Mouse (Mus musculus) hindbrain, embryonic 11.5 days (tissue): ENCODE results near the gene Ift52. TPM values are rescaled to one million over a fixed set of nuclear protein-coding genes. Genes with fewer than 3 reads are reported as not detected.

Experiments
- ATAC-seq: fragments of 200-750 bp; cut with Nextera tagmentation; 2 replicates; pipeline ENCODE4 v1.8.0; 2017; ENCODE audit warnings: mild to moderate bottlenecking, moderate TSS enrichment, moderate library complexity; ENCODE audit not compliant: low FRiP score
- DNase-seq: peaks from one replicate; pipeline ENCODE4 v3.0.0-alpha.2; 2015; ENCODE audit warnings: low spot score
- H3K27ac ChIP-seq: fragments of 300-500 bp; sonication (generic); 2 replicates; pipeline ENCODE4 v1.5.1; 2014; ENCODE audit warnings: mild to moderate bottlenecking, low read depth, low read length
- H3K27me3 ChIP-seq: fragments of 300-500 bp; sonication (generic); 2 replicates; pipeline ENCODE4 v1.6.1; 2014; ENCODE audit warnings: mild to moderate bottlenecking, low read length, moderate library complexity, mixed read lengths; ENCODE audit not compliant: control insufficient read depth, insufficient read depth
- H3K36me3 ChIP-seq: fragments of 300-500 bp; sonication (generic); 2 replicates; pipeline ENCODE4 v1.6.1; 2014; ENCODE audit warnings: mild to moderate bottlenecking, low read length, moderate library complexity, mixed read lengths; ENCODE audit not compliant: control insufficient read depth, insufficient read depth
- H3K4me1 ChIP-seq: fragments of 300-500 bp; sonication (generic); replicated peaks from 2 replicates; pipeline ENCODE4 v1.6.1; 2014; ENCODE audit warnings: low read length, mixed read lengths; ENCODE audit not compliant: control insufficient read depth, insufficient read depth
- H3K4me2 ChIP-seq: fragments of 300-500 bp; sonication (generic); replicated peaks from 2 replicates; pipeline ENCODE4 v1.6.1; 2014; ENCODE audit warnings: mild to moderate bottlenecking, low read depth, low read length
- H3K4me3 ChIP-seq: fragments of 300-500 bp; sonication (generic); 2 replicates; pipeline ENCODE4 v1.5.1; 2014; ENCODE audit warnings: low read depth, low read length
- H3K9ac ChIP-seq: fragments of 300-500 bp; sonication (generic); 2 replicates; pipeline ENCODE4 v1.6.1; 2014; ENCODE audit warnings: low read depth, low read length
- H3K9me3 ChIP-seq: fragments of 300-500 bp; sonication (generic); 2 replicates; pipeline ENCODE4 v1.6.1; 2016; ENCODE audit warnings: low read length; ENCODE audit not compliant: control insufficient read depth
- WGBS: fragments of 180-500 bp; shearing (Covaris S2); extraction: QIAGEN DNeasy Blood & Tissue Kit; methylation state at CpG from one replicate; pipeline ENCODE4 v1.1.7; 2014; 5-methylcytosine and 5-hydroxymethylcytosine counted together
- polyA plus RNA-seq: library from polyadenylated mRNA; unstranded; fragments of >200 nt; fragmentation: Nextera tagmentation; extraction: Ambion mirVana; gene quantifications from 2 replicates; pipeline ENCODE4 v1.2.1, GENCODE M21; 2014

Ift52 gene
- polyA plus RNA-seq, 1 experiment from 2014 or later = 63.6 TPM

DNA sequence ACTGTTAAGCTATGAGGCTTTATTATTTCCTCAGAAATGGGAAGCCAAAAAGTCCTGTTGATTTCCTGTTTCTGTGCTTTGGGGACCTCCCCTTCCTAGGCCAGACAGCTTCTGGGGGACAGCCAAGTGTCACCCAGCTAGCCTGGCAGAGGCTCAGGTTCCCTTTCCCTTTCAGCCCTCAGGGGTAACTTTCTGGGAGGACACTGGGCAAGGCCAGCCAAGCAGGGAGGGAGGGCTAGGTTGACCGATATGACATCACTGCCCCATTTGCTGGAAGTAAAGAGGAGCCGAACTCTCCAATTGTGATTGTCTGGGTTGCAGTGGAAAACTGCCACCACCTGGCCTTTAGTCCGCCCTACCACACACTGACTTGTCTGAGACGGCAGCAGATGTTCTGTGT, 41.2 kb upstream of the Ift52 start:
- H3K4me1 ChIP-seq = no peaks in the 10 kb centered on the region; the same call in 1 of the 2 replicates
- 74% methylated on average over 4 of the region's 4 CpGs for WGBS
- no peak overlapping the region for H3K9ac ChIP-seq
- no peak overlapping the region for H3K4me2 ChIP-seq
- H3K9me3 ChIP-seq = no peaks in the 10 kb centered on the region
- no peaks in the 10 kb centered on the region for H3K27me3 ChIP-seq
- H3K27ac ChIP-seq = no peak overlapping the region
- H3K36me3 ChIP-seq = no peaks in the 10 kb centered on the region
- ATAC-seq = no peak
- no peak overlapping the region for H3K4me3 ChIP-seq
- DNase-seq = no peak

DNA sequence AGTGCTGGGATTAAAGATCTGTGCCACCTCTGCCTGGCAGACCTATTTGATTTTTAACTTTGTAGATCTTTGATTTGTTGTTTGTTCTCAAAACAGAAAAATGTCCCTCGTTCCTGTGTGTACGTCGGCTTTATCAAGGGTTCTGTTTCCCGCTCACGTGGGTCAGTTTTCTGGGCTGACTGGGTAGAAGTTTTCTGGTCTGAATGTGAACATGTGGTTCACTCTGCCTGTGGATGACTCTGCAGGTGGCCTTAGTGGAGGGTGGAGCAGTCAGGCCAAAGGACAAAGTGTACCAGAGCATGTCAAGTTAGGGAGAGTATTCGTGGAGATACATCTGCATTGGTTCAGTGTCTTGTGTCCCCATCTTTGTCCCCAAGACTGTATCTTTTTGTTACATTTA, 32.8 kb upstream of the Ift52 start:
- Histone ChIP-seq H3K27ac (no peak overlapping the region), H3K9me3 (no peaks in the 10 kb centered on the region), H3K4me2 (no peak overlapping the region), H3K4me3 (no peak overlapping the region), H3K36me3 (no peaks in the 10 kb centered on the region), H3K4me1 (no peaks in the 10 kb centered on the region), H3K9ac (no peak overlapping the region), H3K27me3 (no peaks in the 10 kb centered on the region)
- no peak for DNase-seq
- 91% methylated on average over 6 of the region's 6 CpGs for WGBS
- ATAC-seq = no peak

DNA sequence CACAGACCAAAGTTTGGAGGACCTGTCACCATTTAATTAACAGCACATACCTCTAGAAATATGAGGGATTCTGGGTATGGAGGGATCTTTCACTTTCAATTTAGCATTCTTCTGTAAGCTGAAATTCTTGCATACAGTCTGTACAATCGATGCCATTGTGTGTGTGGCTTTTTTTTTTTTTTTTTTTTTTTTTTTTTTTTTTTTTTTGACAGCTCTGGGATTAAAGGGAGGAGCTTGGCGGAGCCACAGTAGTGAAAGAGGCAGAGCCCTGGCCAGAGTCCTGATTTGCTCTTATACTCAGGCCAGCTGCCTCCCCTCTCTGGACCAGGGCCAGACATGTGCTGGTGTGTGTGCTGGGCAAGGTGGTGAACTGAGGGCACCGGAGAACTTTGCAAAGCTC, 31.2 kb upstream of the Ift52 start:
- Histone ChIP-seq H3K27ac (no peak overlapping the region), H3K36me3 (no peaks in the 10 kb centered on the region), H3K4me2 (no peak overlapping the region), H3K9ac (no peak overlapping the region), H3K4me1 (no peaks in the 10 kb centered on the region), H3K4me3 (no peak overlapping the region), H3K9me3 (no peaks in the 10 kb centered on the region), H3K27me3 (no peaks in the 10 kb centered on the region)
- WGBS = 72% methylated on average over 3 of the region's 3 CpGs
- no peak for ATAC-seq
- no peak for DNase-seq

DNA sequence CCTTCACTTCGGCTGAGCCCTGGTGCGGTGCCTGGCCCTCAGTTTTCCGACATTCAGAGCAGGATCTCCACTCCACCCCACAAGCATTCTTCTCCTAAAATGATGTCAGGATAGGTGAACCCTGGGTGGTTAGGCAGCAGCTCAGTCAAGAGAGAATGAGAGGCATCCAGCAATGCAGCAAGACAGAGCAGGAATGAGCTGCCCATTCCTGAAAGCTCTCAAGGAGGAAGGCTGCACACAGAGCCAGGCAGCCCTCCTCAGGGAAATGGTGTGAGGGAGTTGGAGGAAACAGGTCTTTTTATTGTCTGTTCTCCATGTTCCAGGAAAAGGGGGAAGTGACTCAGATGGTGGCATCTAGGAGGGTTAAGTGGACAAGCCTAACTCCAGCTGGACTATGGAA, 30.4 kb upstream of the Ift52 start:
- Histone ChIP-seq H3K36me3 (no peaks in the 10 kb centered on the region), H3K27me3 (no peaks in the 10 kb centered on the region), H3K4me2 (no peak overlapping the region), H3K9ac (no peak overlapping the region), H3K4me3 (no peak overlapping the region), H3K27ac (no peak overlapping the region), H3K4me1 (no peaks in the 10 kb centered on the region), H3K9me3 (no peaks in the 10 kb centered on the region)
- no peak for DNase-seq
- WGBS = 83% methylated on average over 3 of the region's 3 CpGs
- ATAC-seq = no peak

DNA sequence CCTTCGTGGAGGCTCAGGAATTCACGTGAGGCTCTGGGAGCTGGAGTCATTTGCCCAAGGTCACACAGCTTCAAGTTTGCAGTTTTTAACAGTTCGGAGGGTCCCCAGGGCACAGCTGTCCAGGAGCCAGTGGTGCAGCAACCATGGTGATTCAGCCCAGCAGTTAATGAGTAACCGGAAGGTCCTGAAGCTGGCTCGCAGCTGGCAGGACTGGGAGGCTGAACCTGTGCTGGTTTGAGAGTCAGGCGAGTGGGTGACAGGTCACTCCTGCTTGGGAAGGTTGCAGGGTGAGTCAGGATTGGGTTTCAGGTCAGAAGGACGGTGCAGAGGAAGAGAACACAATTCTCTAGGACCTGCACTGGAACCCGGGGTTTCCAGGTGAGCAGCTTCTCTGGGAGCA, 29.9 kb upstream of the Ift52 start, which contains the start of gene Sgk2:
Gene Sgk2, plus strand, starts transcription at position 113 of the 400 bp plus-strand sequence.
- H3K4me3 ChIP-seq = no peak within 1 kb of the TSS
- H3K4me2 ChIP-seq = no peak within 1 kb of the TSS
- DNase-seq (no peak), ATAC-seq (no peak)
- no peaks in the 10 kb centered on the region for H3K27me3 ChIP-seq
- H3K4me1 ChIP-seq = no peaks in the 10 kb centered on the region
- 64% methylated on average over 8 of the region's 8 CpGs for WGBS
- no peaks in the 10 kb centered on the region for H3K9me3 ChIP-seq
- no peaks in the 10 kb centered on the region for H3K36me3 ChIP-seq
- no peak within 1 kb of the TSS for H3K27ac ChIP-seq
- H3K9ac ChIP-seq = no peak within 1 kb of the TSS

DNA sequence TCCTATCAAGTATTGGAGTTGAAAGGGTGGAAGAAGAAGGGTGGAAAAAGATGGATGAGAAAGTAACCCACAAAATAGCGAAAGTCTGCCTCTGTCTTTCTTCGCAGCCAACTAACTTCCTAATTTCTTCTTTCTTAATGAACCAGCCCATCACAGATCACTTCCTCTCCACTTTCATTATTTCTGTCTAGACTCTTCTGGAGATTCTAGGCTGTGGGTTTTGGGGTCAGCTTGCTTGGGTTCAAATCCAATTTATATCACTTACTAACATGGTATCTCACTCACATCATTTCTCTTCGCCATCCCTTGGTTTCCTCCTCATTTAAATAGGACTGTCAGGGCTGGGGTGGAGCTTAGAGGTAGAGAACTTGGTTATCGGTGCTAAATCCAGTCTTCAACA, 28.9 kb upstream of the Ift52 start:
- H3K9ac ChIP-seq = no peak overlapping the region
- no peaks in the 10 kb centered on the region for H3K27me3 ChIP-seq
- no peaks in the 10 kb centered on the region for H3K4me1 ChIP-seq
- ATAC-seq (no peak), DNase-seq (no peak)
- H3K27ac ChIP-seq = no peak overlapping the region
- H3K9me3 ChIP-seq = no peaks in the 10 kb centered on the region
- WGBS = 92% methylated on average over 4 of the region's 4 CpGs
- no peaks in the 10 kb centered on the region for H3K36me3 ChIP-seq
- no peak overlapping the region for H3K4me2 ChIP-seq
- no peak overlapping the region for H3K4me3 ChIP-seq

DNA sequence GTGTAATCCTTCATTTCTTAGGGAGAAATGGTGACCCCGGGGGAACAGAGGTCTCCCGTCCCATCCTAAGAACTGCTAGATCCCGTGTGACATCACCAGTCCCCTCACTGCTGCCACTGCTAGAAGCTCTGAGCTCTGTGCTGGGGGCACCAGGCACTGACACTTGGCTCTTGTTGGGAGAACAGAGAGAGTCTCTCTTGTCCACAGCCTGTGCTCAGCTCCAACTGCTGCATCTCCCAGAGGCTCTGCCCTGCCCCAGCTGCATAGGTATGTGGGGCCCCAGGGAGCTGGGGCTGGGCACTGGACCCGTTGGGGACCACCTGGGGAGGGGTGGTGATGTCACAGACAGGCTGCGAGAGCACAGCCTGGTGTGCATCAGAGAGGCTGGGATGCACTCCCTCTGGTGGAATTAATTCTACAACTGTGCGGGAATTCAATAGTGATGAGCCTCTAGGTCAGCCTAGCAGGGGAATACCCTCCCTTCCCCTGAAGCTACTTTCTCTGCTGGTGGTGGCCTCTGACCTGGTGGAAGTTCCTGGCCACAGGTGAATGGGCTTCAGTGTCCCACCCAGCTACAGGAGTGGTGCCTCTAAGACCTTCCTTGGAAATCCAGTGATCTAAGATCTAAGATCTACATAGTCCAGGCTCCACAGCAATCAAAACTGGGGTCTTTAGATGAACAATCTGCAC, 25.6 kb upstream of the Ift52 start:
- no peaks in the 10 kb centered on the region for H3K36me3 ChIP-seq
- no peak overlapping the region for H3K4me2 ChIP-seq
- H3K9me3 ChIP-seq = no peaks in the 10 kb centered on the region
- no peaks in the 10 kb centered on the region for H3K27me3 ChIP-seq
- WGBS = 33% methylated on average over 6 of the region's 6 CpGs
- H3K4me3 ChIP-seq = no peak overlapping the region
- no peak overlapping the region for H3K27ac ChIP-seq
- no peak overlapping the region for H3K9ac ChIP-seq
- no peak for ATAC-seq
- no peak for DNase-seq
- H3K4me1 ChIP-seq = no peaks in the 10 kb centered on the region

DNA sequence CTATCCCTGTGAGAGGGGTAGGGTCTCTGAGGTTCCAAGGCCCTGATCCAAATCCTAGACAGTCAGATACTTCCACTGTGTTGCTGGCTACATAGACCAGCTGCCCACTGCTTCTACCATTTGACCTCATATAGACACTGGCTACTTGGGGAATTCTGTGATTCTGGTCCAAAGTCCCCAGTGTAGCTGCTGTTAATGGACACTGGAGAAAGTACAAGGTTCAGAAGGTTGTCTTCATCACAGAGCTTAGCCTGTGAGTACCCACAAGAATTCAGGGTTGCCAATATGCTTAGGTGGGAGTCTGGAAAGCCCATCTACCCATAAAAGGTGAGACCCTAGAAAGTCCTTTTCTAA, 25.1 kb upstream of the Ift52 start:
- Histone ChIP-seq H3K27ac (no peak overlapping the region), H3K9ac (no peak overlapping the region), H3K36me3 (no peaks in the 10 kb centered on the region), H3K4me1 (no peaks in the 10 kb centered on the region), H3K9me3 (no peaks in the 10 kb centered on the region), H3K27me3 (no peaks in the 10 kb centered on the region), H3K4me3 (no peak overlapping the region), H3K4me2 (no peak overlapping the region)
- ATAC-seq = no peak
- DNase-seq = no peak

DNA sequence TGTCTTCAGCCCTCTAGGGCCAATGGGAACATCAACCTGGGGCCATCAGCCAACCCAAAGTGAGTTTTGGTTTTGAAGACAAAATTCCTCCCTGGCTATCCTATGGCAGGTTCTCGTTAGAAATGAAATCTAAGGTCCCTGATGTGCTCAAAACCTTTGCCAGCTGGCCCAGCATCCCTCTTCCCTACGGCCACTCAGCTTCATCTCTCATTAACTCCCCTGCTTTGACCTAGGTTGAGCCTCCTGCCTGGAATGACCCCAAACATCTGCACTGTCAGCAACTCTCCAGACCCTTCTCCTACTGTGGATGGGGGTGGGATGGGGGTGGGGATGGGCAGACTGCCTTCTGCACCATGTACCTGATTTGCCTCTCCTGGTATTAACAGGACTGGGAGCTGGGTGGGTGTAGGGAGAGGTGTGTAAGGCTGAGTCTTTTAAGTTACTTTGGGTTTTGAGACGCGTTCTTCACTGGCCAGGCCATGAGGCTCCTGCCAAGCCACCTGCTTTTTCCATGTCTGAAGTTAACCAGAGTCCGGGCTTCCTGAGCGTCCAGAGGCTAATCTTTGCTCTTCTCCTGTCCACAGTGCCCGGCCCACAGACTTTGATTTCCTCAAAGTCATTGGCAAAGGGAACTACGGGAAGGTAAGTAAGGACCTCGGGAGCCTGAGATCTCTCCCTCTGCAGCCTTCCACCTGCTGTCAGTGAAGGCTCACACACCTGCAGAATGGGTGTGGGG, 23.1 kb upstream of the Ift52 start:
- Histone ChIP-seq H3K4me1 (no peaks in the 10 kb centered on the region), H3K9ac (no peak overlapping the region), H3K4me2 (no peak overlapping the region), H3K4me3 (no peak overlapping the region), H3K27me3 (no peaks in the 10 kb centered on the region), H3K36me3 (no peaks in the 10 kb centered on the region), H3K27ac (no peak overlapping the region), H3K9me3 (no peaks in the 10 kb centered on the region)
- ATAC-seq = no peak
- DNase-seq = no peak
- whole genome bisulfite sequencing = 77% methylated on average over 9 of the region's 9 CpGs
